Mouse (Mus musculus) right cerebral cortex, postnatal 36 days (tissue): ENCODE data around the gene Coq2.

ENCODE experiments used
- DNase-seq, 2 experiments: peaks; one replicate each; pipeline ENCODE4 v3.0.0; 2022; ENCODE audit warnings: low spot score in 2 of 2, mixed read lengths in 1 of 2

Gene Coq2

DNA sequence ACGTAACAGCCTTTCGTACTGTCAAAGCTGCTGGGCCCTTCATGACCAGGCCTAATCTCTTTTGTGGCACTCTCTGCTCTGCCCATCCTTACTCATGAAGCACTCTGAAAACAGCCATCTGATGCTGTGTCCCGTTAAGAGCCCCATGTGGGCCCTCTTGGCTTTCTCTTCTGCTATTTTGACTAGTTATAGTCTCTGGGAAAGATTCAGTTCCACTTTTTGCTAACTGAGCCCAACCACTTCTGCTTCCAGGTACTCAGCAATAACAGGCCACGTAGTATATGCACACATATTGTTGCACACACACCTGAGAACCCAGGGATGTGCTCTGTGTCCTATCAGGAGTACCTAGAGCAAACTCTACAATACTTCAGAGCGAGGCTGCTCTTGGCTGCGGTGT, 11.9 kb downstream of the Coq2 start:
- no peak for DNase-seq

DNA sequence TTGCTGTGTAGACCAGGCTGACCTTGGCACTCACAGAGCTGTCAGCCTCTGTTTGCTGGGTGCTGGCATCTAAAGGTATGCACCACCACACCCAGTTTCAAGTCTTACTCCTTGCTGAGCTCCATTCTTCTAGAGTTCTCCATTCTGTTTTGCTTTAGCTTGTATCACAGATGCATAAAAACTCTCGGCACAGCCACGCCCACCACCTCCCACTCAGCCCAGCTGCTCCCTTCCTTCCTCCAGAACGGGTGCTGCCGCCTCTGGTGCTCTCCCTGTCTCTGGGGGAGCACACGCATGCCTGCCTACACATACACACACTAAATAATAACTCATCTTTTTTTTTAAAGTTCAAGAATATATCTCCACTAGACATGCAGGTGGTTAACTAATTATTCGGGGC, 16.5 kb downstream of the Coq2 start:
- peak in 1 of 2 experiments; percentile 43 for DNase-seq

DNA sequence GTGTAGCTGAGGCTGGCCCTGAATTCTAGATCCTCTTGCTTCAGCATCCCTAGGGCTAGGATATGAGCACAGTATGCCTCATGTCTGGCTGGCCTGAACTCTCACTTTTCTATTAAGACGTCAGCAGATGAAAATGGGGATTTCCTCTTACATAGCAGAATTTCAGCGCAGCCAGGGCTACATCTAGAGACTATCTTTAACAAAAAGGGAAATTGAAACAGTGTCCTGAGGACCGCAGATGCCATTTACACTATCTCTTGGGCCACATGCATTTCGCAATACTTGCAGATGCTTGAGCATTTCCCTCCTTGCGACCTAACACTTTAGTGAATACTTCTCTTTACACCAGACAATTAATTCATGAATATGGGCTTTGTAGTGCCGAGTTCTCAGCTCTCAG, 18.6 kb downstream of the Coq2 start:
- DNase-seq: no peak

DNA sequence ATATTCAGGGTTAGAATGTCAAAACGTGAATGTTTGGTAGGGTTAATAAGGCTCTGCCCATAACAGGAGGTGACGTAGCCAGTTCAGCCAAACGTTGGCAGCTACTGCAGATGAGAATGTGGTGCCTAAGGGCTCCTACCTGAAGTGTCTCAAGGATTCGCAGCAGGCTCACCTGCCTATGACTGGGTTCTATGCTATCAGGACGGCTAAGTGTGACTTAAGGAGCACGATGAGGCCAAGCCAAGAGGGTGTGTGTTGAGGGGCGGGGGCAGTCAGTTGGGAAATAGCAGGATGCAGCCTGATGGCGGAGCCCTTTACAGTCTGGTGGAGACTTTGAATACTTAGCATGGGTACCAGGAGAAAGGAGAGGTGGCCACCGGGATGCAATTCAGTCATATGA, 22.6 kb downstream of the Coq2 start:
- DNase-seq: no peak

DNA sequence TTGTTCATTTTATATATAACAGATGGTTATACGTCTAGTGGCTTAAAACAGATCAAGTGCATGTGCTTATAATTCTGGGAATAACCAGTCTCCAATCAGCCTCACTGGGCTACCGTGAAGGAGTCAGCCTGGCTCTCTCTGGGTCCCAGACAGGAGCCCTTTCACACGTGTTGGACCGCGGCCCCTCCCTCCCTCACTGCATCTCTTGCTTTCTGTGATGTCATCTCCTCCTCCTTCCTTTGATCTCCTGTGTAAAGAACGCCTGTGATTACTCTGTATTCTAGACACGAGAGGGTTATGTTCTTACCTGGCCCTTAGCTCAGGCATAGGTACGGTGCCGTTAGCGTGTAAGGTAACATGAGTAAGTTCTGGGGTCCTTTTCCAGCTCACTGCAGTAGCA, 23.5 kb downstream of the Coq2 start:
- no peak for DNase-seq

DNA sequence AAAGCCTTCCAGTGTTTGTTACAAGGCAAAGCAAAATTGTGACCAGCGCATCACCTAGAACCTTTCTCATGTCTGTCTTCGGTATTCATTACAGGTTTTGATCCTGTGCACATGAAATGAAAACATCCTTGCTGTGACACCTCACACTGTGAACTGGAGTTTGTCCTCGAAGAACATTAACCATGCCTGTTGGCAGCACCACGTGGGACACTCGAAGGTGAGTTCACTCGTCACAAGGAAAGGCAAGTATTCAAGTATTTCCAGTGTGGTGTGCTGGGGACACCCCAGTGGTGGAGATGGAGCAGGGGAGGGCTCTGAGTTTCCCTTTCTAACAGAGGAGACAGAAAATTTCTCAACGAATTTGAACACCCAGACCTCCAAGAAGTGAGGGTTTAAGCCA, 24.0 kb downstream of the Coq2 start:
- no peak for DNase-seq

DNA sequence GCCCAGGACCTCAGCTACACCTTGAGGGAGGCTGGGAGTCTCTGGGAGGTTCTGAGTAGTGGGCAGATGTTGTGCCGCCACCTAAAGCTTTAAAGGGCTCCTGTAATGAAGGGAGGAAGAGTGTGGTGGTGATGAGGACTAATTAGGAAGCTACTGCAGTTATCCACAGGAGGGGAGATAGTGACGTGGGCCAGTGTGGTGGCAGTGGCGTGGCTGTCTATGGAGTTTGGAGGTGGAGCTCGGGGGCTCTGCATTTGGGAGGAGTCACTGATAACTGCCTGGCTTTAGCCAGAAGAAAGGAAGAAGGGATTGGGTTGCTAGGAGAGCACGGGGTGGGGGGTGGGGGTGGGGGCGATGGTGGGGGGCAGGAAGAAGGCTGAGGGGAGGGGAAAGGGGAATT, 26.4 kb downstream of the Coq2 start:
- no peak for DNase-seq

DNA sequence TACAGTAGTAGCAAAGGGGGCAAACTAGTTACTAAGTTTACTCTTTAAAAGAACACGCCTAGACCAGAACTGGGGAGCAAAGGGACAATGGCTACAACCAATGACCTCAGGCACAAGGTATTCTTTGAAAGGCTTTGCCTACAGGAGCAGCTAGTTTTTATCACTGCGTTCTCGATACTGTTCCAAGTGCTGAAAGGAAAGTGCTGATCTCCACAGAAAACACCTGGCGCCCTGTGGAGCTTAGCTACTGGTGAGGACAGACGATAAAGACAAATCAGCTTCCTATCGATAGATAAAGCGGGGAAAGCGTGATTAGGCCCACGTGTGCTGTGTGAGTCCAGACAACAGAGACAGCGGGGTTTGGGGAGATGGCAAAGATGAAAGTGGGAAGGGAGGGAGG, 26.9 kb downstream of the Coq2 start:
- no peak for DNase-seq

DNA sequence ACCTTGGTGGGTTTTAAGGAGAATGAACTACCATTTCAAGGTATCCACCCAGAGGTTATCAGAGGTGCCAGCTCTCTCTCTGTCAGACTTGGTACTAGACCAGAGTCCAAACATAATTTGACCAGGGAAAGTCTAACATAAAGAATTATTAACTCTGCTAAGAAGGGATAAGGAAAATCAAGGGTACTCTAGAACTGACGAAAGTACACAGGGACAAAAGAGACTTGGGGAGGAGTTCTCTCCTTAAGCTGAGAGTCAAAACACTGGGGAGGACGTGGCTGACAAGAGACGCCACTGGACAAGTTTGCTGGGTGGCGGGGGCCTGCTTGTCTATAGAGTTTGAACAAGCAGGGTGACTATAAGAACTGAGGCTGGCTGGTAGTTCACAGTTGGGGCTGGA, 28.4 kb downstream of the Coq2 start:
- DNase-seq: no peak

DNA sequence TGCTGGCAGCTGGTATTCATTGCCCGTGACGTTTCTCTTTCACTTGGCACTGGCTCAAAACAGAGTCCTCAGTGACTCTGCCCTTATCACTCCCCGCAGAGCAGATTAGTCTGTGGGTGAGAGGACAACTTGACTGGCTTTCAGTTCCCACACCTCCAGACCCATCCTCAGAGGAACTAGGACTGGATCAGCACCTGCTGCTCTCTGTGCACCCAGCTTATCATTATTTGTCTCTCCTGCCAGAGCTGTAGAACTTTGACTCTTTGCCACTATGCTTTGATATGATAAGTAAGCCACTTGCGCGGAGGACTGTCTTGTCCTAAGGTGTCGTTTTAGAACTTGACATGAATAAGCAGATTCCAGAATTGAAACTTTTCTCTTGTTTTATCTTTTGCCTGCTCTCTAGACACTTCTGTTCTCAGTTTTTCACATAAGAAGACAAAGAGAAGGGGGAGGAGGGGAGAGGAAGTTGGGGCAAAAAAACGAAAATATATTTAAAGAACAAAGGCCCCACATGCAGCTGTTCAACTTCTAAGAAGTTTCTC, 30.9 kb downstream of the Coq2 start:
- no peak for DNase-seq

DNA sequence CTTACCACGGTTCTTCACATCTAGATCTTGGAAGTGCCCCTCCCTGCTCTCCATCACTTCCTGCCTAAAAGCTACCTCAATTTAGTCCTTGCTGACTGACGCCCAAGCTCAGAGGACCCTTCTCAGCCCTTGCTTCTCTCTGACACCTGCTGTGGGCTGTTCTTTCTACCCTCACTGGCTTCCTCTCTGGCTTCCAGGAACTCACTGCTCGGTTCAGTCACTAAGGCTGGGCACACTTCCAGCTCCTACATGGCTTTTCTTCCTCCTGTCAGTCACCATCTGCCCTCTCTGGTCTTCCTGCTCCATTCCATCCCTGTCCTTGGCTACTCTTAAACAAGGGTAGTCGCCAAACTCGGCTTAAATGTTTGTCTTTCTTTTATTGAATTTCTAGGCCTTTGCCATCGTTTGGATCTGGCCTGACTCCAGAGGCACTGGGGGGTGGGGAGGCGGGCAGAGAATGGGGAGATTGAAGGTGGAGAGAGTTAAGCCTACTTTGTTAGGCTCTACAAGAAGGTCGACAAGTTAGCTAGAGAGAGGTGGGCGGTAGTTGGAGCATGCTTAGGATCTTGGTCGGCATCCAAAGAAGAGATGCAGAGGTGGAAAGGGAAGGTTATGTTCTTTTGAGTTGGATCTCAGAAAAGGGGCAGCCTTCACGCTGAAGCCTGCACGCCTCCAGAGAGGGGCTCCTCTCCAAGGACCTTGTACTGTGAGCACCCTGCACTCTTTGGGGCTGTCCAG, 31.5 kb downstream of the Coq2 start:
- no peak for DNase-seq

DNA sequence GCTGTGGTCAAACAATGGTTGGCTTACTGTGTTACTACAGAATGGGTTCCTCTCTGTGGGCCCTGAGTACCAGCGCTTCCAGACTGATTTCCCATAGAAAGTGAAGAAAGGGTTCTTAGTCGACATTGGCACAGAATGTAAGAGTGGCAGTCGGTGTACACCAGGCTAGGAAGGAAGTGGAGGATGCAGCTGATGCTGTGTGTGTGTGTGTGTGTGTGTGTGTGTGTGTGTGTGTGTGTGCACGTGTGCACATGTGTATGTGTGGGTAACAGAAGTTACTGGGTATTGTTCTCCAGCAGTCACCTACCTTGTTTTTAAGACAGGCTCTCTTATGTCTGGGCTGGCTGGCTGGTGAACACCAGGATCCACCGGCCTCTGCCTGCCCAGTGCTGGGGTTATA, 32.6 kb downstream of the Coq2 start:
- DNase-seq: no peak

DNA sequence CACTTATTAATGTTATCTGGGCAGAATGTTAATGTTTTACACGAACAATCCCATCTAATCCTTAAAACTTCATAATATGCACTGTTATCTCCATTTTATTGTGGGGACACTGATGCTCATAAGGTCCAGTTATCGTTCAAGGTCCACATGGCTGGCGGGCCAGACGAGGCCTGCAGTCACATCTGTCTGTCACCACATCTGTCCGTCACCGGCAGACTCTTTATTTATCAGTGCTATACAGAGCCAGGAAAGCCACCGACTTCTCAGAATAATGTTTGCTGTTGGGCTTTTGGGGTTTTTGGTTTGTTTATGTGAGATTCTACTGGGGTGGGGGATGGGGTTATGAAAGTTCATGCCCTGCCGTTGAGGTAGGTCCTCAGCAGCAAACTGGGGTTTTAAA, 36.5 kb downstream of the Coq2 start:
- no peak for DNase-seq

DNA sequence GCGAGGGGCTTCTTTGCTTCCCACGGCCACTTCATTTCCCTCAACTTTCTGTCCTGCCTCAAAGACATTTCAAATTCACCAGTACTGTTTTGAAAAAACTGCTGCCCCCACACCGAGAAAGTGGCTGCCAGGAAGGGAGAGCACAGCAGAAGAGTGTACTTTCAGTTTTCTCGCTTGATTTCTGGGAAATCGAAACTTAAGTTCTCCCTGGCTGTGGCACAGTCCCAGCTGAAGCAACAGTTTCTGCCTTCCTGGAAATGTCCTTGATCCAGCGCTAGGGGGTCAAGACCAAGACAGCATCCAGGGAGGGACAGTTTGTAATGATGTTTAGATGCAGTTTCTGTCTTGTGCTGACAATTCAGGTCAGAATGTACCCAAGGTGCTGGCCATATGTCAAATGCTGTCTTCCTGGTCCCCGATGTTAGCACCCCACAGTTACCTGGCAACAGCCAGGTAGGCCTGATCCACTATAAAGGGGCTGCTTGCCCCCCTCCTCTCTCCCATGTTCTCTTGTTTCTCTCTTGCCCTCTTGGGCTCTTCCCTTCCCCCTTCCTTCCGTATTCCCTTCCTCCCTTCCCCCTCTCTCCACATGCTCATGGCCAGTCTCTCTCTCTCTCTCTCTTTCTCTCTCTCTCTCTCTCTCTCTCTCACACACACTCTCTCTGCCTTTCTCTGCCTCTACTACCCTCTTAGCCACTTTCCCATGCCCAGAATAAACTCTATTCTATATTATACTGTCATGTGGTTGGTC, 38.0 kb downstream of the Coq2 start:
- DNase-seq: no peak

DNA sequence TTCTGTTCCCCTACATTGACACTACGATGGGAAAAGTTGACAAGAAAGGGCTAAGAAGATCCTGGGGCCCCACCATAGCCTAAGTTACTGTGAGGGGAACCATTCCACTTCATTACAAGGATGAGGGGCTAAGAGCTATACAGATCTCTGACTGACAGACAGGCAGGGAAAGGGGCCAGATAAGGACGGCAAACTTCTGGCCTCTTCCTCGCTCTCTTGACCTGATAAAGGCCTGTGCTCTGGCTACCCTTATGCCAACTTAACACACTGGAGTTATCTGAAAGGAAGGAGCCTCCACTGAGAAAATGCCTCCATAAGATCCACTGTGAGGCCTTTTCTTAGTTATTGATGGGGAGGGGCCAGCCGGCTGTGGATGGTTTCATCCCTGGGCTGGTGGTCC, 39.0 kb downstream of the Coq2 start:
- no peak for DNase-seq

DNA sequence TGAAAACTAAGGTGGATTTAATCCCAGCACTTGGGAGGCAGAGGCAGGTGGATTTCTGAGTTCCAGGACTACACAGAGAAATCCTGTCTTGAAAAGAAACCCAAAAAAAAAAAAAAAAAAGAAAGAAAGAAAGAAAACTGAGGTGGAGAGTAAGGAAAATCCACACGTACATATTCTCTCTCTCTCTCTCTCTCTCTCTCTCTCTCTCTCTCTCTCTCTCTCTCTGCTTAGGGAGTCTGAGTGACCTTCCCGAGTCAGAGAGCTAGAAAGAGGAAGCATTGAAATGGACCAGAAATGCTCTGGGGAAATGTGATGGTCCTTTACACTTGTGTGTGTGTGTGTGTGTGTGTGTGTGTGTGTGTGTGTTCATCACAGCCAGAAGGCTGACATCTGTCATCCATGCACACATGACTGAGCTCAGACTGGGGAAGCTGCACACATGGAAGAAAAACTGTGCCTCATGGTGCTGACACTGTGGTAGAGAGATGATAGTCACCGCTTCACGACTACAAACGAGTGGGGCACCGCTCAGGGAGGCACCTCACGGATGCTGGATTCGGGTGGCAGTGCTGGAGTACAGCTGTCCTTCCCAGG, 40.0 kb downstream of the Coq2 start:
- DNase-seq: no peak

DNA sequence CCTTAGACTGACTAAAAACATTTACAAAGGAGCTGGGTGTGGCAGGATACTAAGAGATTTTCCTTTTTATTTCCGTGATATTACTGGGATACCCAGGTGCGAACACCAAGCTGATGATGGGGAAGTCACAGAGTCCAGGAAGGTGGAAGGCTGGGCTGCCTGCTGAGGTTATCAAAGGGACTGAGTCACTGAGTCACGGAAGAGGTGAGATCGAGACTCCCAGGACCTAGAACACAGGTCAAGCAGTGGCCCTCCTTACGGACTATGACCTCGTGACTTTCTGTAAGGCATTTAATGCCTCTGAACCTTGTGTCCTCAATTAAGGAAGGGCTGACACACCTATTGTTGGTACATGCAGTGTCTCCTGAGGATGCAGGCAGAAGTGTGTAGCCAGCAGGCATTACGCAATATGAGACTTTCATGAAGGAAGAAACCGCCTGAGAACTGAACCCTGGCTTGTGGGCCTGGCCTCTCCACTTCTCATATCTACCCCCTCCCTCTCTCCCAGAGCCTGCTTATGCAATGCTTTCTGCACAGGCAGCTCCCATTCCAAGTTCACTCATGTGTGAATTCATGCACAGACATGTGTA, 42.3 kb downstream of the Coq2 start:
- no peak for DNase-seq

DNA sequence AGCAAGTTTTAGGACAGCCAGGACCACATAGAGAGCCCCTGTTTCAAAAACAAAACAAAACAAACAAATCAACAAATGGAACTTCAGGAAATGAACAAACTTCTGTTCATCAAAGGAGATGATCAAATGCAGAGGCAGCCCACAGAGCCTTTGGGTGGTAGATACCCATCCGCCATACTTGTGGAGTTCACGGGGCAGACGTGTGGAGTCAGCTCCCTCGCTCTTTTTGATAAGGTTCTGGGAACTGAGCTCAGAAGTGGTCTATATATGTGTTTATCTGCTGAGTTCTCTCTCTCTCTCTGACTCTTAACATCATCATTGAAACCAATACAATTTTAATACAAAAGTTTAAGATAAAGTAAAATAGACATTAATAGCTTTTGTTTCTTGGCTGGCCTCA, 46.1 kb downstream of the Coq2 start:
- DNase-seq: no peak

DNA sequence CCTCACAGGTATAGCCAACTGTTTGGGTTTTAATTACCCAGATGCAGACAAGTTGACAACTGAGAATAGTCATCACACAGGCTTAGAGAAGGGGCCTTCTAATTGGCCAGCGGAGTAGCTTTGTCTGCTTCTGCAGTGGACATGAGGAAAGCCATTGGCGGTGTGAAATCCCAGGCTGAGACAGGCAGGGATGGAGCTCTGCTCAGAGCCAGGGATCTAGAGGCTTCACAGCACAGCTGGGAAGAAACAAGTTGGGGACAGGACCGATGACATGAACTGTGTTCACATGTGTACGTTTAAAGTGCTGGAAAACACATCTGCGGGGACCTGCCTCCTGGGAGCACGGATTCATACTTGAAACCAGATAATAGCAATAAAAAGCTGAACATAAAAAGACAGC, 48.4 kb downstream of the Coq2 start:
- DNase-seq: no peak

DNA sequence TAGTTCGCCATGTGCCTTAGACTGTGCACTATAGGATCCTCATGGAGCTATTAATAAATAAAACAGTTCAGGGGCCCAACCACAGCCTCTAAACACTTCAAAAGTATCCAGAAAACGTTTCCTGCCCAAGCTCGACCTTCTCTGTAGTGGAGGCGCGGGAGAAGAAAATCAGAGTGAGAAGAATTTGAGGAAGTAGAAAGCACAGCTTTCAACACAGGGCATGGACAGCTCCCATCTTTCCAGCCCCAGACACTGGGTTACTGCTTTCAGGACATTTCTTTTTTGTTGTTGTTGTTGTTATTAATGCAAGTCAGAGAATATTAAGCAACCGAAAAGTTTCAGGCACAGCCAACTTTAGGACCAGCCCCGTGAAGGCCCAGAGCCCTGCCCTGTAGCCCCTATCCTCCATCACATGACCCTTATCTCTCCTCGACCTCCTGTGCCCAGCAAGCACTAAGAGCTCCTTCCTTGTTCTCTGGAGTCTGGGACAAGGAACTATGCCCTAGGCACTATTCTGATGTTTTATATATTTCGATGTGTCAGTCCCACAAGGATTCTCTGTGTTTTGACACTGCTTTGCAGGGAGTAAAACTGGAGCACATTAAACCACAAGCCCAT, 50.1 kb downstream of the Coq2 start:
- no peak for DNase-seq

DNA sequence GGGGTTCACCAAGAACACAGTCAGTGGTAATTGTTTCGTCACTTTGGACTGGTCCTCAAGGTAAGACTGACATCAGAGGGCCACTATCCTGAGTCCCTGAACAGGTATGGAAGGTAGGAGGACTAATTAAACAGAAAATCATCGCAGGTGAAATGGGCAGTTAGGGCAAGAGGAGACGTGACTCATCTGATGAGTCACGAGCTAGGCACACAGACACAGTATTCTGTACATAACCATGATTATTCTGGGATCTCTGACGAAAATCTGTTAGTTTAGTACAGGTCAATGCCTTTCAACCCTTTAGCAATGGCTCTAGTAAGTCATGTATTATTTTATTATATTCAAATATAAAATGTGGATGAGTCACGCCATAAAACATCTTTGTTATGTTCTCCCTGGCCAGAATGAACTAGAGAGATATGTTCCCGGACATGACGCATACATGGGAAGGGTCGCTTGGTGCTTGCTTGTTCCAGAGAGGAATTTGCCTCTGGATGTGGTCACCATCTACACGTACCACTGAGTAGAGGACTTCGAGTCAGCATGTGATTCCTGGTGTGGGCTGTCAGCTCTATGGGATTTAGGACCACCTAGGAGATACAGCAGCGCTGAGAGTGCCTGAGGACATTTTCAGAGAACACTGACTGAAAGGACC, 52.3 kb downstream of the Coq2 start:
- DNase-seq: no peak
